Mouse (Mus musculus) Muller cell, postnatal 12 days (primary cell): ENCODE results near the gene Gnb1l.

Experiments
- DNase-seq: peaks from one replicate; pipeline ENCODE4 v3.0.0-alpha.2; 2015; ENCODE audit errors: inconsistent ontology term

Gene Gnb1l

DNA sequence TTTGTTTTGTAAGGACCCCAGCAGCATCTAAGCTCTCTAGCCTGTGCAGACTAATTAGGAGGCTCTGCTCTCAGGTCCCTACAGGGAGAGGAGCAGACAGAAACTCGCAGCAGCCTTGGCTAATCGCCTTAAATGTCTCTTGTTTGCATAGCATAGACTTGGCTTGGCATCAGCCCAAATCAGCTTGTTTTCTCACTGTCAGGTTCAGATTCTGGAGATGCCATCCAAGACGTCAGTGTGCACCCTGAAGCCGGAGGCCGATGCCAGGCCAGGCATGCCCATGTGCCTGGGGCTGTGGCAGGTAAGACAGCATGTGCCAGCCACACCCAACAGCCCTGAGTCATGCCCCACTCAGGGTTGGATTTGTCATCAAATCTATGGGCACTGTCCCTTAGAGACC is 49.4 kb downstream of the Gnb1l start:
- DNase-seq: no peak

DNA sequence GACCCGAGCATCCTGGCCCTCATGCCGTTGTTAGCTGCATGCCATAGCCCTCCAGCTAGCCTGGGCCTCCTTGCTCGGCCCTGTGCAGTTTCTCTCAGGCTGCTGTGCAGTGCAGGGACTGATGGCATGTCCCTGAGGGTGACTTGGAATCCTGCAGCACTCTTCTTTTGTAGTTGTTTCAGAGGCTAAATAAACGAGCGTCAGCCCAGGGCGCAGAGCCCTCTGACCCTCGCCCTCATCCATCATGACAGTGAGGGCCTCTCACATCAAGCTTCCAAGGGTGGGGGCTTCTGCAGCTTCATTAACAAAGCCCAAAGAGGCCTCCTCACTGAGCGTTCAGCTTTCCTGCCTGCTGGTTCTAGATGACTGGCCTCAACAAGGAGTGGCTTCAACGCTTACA is 53.1 kb downstream of the Gnb1l start:
- no peak for DNase-seq

DNA sequence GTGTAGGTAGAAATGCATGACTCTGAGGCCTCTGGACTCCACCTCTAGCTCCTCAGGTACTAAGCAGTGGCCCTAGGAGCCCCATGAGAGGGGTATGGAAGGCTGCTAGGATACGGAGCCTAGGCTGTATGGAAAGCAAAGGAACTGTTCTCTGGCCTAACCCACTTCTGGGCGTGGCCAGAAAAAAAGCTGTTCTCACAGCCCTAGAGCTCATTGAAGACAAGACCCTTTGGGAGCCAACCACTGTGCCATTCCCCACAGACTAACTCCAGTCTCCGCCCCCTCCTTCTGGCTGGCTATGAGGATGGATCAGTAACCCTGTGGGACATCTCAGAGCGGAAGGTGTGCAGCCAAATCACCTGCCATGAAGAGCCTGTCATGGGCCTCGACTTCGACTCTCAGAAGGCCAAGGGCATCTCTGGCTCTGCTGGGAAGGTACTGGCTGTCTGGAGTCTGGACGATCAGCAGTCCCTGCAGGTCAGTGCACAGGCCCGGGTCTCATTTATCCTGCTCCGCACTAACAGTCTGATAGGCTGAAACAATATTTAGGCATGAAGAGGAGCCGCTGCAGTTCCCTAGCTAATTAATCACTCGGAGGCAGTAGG is 53.7 kb downstream of the Gnb1l start:
- no peak for DNase-seq

DNA sequence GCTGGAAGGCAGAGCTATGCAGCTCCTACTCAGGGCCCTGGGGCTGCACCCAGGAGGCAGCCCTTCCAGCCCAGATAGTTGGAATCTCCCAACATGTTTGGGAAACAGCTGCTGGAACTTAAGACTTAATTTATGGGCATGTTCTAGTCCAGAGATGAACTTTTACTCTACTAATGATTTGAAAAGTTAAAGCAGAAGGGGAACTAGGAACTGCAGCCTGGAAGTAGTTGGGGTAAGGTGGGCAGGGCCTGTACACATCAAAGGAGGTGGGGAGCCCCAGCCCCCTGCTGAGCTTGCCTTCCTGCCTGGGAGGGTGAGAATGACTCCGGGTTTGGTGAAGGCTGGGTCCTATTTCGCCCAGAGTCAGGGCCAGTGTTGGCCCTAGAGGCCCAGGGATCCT is 56.2 kb downstream of the Gnb1l start:
- no peak for DNase-seq

DNA sequence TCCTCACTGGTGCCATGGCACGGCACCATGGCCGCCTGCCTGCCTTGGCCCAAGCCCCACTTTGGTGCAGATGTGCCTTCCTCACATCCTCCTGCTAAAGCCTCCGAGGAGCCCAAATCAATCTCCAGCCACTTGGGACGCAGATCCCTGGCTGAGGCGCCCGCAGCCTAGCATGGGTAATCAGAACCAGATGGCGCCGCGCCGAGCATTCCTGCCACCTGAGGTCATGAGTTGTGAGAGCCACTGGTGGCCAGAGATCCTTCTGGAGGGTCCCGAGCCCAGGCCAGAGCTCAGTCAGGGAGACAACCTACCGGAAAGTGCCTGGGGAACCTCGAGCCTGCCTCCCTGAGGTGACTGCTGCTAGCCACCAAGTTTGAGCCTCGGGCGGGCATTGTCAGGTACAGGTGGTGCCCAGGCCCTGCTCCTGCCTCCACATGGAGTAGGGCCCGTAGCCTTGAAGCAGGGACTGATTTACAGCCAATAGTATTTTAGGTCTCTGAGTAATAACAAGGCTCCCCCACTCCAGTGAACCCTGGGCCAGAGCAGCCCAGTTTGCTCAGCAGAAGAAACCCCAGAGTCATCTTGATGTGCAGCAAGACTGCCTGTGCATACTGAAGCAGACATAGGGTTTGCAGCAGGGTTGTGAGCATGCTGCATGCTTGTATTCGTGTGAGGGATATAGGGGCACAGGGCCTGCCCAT is 56.9 kb downstream of the Gnb1l start:
- no peak for DNase-seq

DNA sequence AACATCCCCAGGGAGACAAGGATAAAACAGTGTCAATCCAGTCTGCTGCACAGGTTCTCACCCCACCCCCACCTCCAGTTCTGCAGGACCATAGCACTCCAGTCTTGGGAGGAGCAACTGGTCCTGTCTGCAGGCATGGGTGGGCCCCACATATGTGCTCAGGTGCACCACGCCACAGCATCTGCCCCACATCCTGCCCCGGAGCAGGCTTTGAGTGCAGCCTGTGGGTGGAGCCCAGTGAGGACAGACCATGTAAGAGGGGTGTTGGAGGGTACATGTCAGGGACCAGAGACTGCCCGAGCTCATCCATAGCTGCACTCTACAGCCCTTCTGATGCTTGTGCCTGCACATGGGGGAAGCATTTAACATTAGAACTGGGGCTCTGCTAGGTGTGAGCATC is 57.9 kb downstream of the Gnb1l start:
- no peak for DNase-seq

DNA sequence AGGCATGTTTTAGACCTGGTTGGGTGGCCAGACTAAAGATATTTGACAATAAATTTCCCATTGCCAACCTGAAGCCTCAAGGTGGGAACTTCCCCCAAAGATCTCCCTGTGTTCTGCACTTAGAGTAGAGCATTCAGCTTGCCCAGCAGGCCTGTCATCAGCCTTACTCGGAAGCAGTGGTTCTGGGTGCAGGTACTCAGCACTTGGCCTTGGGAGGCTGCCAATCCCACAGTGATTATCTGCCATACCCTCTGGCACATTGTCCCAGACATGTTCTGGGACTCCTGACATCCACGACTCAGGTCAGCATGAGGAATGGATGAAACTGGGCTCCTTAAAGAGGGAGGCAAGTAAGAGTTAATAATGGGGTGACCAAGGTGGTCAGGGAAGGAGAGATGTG is 66.0 kb downstream of the Gnb1l start:
- DNase-seq: no peak

DNA sequence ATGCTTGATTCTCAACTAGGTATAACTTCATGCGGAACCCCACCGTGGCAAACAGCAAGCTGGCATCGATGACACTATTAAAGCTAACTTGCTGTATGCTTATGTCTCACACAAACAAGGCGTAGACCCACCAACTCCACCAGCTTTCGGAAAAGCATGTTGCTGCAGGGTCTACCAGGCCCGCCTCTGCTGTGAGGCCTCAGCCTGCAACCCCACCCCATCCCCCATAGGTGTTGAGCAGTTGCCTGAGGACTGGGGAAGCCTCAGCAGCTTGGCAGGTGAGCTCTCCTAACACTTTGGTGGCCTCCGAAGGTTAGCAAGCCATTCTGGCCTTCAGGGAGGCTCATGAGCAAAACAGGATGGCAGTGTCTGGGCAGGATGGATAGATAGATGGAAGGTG is 70.1 kb downstream of the Gnb1l start:
- no peak for DNase-seq

DNA sequence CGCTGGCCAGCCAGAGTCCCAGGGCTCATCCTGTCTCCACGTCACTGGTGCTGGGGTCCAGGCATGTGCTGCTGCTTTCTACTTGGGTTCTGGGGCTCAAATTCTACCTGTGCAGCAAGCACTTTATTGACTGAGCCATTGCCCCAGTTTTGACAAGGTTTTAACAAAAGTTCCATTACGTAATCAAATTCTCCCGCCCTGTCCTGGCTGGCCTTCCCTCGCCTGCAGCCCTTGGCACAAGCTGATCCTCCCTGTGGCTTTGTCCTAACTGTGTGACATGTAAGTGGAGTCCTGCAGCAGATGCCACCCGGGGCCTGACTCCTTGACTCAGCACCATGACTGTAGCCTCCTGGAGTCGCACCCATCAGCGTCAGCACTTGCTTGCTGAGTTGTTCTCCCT is 75.7 kb downstream of the Gnb1l start:
- DNase-seq: no peak

DNA sequence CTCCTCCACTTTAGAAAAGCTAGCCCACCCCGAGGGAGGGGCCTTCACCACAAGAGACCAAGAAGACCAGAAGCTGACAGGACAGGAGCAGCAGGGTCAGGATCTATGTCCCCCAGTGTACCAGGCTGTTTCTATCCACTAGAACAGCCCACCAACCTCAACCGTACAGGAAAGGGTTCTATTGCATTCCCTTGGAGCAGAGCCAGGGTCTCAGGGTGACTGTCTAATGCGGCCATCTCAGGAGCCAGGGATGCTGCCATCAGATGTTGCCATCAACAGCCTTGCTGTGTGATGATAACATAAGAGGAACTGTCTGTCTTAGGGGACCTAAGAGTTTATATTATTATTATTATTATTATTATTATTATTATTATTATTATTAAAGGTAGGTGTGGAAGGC is 78.6 kb downstream of the Gnb1l start:
- DNase-seq: no peak

DNA sequence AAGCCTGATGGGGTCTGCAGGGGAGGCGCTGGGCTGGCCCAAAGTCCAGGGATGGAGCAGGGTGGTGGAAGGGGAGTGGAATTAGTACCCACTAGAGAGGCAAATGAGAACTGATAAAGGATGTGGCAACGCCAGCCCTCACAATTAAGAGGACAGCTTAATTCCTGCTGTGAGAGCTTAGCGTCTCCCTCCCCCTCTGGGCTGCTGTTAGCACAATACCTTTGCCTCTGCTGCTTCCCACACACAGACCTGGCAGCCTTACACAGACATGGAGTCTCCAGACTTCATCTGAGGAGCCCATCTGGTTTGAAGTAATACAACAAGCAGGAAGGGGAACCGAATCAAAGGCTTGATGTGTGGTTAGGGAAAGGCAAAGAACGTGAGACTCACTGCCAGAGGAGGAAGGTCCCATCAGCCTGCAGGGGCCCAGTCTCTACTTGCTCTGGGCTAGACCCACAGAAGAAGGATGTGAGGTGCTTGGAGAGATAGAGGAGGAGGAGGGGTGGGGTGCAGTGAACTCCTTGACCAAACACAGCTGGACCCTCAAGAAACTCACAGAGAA is 79.2 kb downstream of the Gnb1l start:
- DNase-seq: no peak

DNA sequence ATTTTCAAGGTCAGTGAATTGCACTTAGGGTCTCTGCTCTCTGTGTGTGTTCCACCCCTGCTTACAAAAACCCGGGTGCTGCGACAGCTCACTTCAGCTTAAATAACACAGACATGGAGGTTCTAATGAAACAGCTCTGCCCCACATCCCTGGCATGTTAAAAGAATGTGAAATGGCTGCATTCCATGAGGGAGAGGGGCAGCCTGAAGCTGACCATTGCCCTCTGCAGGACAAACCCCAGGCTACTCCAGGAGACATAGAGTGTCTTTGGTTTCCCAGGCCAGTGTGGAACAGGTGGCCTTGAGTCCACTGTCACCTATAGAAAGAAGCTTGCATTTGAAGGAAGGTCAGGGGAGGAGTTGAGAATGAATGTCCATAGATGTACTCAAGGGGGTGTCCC is 81.9 kb downstream of the Gnb1l start:
- peak; percentile 47 for DNase-seq

DNA sequence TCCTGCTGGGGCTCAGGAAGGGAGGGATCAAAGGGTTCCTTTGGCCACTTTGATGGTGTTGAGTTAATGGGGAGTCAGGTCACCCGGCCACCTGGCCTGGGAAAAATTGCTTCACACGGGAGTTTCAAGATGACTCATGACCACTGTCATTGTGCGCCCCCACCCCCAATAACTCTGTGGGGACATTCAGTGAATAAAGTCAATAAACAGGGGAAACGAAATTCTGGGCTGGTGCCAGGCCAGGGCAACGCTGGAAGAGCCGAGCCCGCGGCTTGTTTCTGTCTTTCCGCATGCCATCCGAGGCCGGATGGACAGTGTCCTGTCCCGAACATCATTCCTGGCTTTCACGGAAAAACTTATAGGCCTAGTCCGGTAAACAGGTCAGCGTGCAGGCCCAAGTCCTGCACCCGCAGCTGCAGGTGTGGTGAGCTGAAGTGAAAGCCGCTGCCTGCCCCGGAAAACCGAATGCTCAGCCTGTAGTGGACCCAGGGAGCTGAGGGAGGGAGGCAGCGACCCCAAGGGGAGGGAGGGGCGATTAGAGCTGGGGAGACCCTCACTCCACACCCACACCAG is 82.6 kb downstream of the Gnb1l start:
- peak; percentile 24 for DNase-seq

DNA sequence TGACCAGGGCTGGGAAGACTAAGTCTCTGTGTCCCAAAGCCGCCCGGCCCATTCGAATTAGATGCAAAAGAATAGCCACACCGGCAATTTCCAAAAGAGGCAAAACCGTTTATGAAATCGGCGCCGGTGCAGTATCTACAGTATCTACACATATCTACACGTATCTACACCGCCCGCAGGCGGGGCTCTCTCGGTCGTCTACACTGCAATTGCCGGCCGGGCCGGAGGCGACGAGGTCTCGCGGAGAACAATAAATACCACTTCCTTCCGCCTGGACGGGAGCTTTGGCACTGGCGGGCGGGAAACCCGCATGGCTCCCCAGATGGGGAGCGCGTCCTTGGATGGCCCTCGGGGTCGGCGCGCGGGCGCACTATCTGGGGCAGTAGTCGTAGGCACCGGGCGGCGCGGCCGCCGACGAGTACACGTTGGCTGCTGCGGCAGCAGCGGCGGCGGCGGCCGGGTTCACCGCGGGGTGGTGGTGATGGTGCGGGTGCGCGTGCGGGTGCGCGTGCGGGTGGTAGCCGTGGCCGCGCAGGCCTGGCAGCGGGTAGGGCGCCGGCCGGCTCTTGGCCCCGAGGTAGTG is 83.2 kb downstream of the Gnb1l start:
- DNase-seq: peak; percentile 33

DNA sequence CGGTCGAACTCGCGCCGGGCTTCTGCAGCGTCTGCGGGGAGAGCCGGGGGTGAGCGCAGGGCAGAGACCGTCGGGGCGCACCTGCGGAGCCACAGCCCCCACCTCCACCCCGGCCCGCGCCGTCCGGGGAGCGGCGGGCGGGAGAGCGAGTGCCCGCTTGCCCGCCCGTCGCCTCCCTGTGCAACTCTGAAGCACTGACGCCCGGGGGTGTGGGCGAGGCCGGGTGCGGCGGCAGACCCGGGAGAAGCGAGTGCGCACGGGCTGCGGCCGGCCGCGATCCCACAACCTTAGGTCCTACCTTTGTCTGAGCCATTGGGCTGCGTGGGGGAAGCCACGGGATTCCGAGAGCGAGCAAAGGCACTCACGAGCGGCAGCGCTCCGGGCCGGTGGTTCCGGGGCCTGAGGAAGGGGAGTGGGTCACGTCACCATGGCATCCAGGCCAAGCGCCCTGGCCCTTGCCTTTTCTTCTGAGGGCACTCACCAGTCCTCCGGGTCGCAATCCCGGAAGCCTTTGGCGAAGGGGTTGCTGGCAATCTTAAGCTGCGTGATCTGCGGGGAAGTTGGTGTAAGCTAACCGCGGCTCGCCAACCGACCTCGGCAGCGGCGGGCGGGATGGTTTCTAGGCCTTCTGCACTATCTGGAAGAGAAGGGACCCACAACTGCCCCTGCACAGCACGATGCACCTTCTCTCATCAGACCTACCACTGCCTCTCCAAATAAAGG is 84.1 kb downstream of the Gnb1l start:
- no peak for DNase-seq

DNA sequence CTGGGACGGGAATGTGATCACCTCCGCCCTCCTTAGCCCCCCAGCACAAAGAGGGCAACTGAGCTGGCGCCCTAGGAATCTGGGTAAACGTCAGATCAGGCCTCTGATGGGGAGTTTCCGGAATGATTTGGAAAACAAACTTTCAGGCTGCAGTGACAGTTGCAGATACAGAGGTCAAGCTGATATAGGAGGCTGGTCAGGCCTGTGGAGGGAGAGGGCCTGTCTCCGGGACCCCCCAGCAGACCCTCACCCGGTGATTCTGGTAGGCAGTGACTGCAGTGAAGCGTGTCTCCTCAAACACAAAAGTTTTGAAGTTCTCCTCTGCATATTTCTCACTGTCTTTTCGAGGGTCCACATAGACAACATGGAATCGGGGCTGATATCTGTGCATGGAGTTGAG is 84.7 kb downstream of the Gnb1l start:
- no peak for DNase-seq

DNA sequence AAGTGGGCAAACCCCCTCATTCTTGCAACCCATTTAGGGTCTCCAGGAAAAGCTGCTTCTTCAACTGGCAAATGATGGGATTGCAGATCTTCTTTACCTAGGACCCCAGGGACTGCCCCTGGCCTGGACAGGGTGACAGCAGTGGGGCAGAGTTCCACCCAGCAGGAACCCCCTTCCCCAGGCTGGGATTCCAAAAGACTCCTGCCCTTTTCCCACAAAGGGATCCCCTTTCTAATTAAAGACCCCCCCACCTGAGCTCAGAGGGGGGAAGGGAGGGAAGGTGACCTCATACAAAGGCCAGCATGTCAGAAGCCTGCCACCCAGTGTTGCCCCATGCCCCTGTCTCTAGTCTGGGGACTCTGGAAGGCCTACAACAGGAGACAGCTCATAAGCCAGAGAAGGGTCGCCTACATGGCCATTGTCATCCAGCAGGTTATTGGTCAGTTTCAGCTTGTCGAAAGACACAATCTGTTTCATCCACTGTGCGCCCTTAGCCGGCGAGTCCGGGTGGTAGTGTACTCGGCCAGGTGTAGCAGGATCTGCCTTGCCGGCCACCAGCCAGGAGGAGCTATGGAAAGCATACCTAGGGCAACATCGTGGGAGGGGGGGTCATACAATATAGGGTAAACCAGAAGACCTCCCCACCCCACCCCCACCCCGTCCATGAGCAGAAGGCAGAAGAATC is 85.3 kb downstream of the Gnb1l start:
- no peak for DNase-seq

DNA sequence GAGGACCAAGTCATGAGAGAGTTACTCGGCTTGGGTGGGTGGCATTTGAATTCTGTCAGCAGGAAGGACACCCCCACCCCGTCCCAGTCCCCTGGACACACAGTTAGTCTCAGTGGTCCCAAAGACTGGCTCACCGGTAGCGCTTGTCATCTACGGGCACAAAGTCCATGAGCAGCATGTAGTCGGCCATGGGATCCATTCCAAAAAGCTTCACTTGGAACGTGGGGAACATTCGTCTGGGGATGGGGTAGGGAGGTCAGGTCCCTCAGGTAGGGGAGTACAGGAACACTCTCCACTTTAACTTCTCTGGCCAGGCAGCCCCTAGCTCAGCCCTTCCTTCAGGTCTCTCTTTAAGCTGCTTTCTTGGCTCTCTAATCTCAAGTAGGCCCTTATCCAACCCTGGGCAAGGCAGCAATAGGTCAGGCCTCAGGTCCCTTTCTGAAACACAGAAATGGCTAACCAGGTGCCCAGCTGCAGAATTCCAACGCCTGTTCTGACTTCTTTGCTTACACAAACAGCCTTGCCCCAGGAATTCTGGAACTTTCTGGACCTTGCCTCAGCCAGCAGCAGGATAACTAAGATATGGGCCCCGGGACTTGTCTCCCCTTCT is 86.5 kb downstream of the Gnb1l start:
- no peak for DNase-seq

DNA sequence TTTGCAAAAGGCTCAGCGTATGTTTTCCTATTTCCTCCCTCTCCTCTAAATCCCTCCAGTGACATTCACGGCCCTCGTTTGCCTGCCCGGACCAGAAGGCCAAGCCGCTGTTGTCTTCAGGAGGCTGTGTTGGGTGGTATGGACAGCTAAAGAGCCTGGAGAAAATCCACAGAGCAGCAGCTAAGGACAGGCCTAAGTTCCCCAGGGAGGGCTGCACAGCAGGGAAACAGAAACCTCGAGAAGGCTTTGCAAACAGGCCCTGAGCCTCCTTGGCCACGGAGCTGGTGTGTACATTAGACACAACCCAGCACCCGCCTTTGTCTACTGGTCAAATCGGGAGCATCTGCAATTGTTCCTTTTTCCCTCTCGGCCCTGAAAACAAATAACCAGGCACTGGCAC is 87.2 kb downstream of the Gnb1l start:
- DNase-seq: no peak

DNA sequence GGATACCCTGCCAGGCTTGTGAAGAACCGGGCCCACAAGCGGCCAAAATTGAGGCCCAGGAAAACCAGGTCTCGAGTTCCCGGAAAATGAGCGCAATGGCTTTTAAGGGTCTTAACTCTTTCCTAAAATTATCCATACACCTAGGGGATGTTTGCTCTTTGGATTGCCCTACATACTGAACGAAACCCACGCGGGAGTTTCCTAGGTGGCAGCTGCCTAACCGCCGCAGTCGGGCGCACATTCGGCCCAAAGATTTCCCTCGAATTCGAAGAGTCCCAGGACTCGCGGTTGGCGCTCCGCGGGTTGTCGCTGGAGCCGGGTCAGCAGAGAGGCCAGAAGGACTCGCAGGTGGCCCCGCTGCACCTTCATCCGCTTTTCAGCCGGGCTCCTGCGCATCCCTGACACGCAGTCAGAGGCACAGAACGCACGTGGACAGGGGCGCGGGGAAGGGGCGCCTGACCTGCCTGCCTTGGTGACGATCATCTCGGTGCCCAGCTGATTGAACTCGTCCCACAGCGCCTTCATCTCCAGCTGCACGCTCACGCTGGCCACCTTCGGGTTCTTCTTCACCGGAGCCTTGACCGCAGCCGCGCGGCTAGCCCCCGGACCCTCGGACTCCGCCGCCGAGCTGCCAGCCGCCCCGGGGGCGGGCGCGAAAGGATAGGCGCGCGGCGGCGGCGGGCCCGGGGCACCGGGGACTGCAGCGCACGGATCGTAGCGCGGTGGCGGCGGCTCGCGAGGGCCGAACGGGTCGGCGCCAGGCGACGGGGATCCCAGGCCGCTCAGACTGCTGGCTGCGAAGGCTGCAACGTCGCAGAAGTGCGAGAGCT is 87.8 kb downstream of the Gnb1l start:
- DNase-seq: no peak
